Mouse (Mus musculus): ENCODE data around the gene Calml4.
"Not testable (repeated sequence)": the region's sequence is repeated elsewhere in the genome, so short reads cannot be mapped to it uniquely, and the experiment has no call there.

The Calml4 gene

GRCm38 (mm10) chr9:62835705-62836446 lies 22.0 kb upstream of the Calml4 start:
- no peak for DNase-seq (ENCODE audit: low spot score)

GRCm38 (mm10) chr9:62837611-62838010 lies 20.3 kb upstream of the Calml4 start:
- DNase-seq (ENCODE audit: low spot score) = no peak

DNA sequence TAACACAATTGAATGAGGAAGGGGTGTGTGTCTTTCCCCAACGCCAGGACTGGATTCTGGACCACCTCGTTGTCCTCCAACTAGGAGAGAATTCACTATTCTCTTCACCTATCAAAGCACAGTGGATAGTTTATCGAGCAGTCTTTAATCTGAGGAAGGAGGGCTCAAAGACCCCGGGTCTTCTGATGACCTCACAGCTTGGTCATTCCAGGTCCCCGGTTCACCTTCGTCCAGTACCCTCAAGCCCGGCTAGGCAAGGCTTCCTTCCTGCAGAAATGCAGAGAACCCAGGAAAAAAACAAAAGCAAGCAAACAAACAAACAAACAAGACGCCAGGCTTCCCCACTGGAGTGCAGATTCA lies 19.8 kb upstream of the Calml4 start:
- DNase-seq (ENCODE audit: low spot score) = no peak

DNA sequence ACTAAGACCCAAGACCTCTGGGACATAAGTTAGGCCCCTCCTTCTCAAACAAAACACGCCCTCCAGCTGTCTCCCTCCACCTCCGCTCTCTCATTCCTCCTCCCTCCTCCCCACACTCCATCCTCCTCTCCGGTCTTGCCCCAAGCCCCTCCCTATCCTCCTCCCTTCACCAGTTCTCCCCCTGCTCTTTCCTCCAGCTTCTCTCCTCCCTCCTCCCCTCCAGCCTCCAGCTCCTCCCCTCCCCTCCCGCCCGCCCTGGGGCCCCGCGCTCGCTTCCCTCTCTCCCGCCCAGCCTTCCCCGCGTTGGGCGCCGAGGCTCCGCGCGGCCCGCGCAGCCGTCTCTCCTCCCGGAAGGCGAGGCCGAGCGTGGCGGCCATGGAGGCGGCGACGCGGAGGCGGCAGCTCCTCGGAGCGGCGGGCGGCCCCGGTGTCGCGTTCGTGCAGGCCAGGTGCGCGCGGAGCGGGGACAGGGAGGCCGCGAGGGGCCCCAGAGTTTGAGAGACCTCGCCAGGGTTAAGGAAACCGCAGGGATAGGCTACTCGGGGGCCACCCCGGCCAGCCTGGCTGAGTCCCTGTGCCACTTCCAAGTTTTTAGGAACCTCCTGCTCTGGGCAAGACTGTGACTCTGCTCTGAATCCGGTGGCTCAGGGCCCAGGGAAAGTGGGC lies 19.2 kb upstream of the Calml4 start, which contains the start of gene Cln6:
Cln6 (plus strand) TSS at position 280 of the 666 bp plus-strand sequence.
- DNase-seq (ENCODE audit: low spot score) = peak; percentile 52

DNA sequence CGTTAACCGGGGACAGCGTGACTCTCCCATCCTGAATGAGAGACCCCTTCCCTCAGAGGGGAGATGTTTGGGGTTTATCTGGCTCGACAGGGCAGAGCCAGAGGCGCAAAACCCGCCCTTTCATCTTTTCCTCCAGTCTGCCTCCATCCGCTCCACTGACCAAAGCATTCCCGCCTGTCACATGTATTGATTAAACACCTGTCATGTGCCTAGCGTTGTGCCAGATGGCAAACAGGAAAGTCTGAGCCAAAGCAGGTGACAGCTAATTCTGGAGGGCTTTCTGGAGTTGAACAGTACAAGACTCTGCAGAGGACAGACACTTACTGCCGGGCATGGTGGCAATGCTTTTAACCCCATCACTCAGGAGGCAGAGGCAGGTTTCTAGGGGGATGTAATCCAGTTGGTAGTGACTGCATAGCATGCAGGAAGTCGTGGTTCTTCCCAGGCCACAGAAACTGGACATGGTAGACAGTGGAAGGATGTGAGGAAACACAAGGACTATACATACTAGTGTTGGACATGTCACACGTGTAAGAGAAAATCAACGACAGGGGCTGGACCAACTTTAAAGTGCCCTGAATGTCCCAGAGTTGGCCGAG lies 18.6 kb upstream of the Calml4 start:
- no peak for DNase-seq (ENCODE audit: low spot score)

GRCm38 (mm10) chr9:62843356-62844024 lies 14.4 kb upstream of the Calml4 start:
- no peak for DNase-seq (ENCODE audit: low spot score)

DNA sequence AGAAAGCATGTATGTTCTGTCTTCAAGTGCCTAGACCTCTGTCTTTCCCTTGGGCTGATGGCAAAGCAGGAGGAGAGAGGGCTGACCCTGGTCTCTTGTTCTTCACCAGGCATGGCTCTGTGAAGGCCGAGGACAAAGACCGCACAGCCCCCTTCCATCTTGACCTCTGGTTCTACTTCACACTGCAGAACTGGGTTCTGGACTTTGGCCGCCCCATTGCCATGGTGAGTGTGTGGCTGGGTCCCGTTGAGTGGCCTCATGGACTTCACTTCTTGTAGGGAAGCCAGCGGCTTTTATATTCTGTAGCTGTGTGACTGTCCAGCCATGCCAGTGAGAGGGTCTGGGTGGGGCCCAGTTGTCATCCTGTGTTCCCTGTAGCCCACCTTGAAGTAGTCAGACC lies 13.4 kb upstream of the Calml4 start:
- no peak for DNase-seq (ENCODE audit: low spot score)

GRCm38 (mm10) chr9:62847694-62848093 lies 10.2 kb upstream of the Calml4 start:
- peak; percentile 88 for DNase-seq (ENCODE audit: low spot score)

DNA sequence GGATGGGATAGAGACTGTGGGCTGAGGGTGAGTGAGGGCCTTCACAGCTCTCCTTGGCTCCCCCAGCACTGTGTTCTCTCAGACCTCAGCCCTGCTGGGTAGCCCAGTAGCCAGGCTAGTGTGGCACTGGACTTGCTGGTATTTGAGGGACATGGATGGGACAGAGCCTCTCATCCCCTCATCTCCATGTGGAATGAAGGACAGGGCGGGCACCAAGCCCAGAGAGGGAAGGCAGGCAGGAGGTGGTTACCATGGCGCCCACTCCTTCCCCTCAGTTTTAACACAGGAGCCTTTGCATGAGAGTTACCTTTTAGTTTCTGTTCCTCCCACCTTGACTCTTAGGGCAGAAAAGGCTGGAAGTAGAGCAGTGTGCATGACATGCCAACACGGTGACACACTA lies 9.2 kb upstream of the Calml4 start:
- DNase-seq (ENCODE audit: low spot score) = no peak

DNA sequence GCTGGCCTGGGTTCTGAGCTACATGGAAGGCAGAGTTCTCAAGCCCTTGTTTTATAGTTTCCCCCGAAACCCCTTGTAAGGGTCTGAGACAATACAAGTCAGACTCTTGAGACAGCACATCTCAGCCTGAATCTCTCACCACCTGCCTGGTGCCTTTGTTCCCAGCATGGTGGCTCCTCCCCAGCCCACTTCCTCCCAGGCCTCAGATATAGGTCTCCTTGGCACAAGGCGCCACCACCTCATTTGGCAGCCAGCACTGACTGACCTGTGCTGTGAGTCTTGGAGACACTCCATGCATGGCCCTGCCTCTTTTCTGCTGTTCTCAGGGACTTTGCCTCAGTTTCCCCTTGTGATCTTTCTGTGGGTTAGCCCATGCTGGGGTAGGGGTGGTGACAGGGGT lies 6.3 kb upstream of the Calml4 start:
- DNase-seq (ENCODE audit: low spot score) = no peak

- DNase-seq (ENCODE audit: low spot score) = no peak
Observed at GRCm38 (mm10) chr9:62854483-62854882, 3.4 kb upstream of the Calml4 start.

GRCm38 (mm10) chr9:62857216-62857615 lies 664 bp upstream of the Calml4 start:
- DNase-seq (ENCODE audit: low spot score) = no peak

DNA sequence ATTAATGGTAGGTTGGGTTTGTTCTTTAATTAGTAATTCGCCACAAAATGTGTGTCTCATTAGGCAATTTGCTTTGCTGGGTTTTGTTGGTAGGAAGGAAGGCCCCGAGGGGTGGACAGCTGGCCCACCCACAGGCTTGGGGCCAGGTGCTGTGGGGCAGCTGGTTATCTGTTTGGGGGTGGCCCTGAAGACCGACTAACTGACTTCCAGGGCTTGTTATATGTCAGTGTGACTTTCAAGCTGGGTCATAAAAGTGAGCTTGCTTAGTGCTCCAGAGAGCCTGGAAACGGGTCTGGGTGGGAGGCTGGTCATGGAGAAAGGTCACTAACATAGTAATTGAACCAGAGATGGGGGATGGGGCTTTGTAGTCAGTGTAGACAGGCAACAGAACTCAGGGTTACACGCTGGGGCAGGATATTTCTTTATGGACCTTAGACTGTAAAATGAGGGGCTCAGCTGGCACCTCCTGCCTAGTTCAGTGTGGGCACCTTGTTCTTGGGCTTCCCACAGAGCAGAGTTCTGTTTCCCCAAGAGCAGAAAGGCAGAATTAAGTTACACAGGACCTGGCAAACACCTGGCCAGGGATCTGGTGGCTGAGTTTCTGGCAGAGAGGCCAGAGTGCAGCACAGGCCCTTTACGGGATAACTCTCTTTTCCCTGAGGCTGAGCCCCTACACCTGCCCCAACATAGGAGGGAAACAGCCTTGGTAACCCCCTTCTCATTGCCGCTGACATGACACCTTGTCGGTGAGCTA lies 563 bp downstream of the Calml4 start:
- DNase-seq (ENCODE audit: low spot score) = peak; percentile 19

DNA sequence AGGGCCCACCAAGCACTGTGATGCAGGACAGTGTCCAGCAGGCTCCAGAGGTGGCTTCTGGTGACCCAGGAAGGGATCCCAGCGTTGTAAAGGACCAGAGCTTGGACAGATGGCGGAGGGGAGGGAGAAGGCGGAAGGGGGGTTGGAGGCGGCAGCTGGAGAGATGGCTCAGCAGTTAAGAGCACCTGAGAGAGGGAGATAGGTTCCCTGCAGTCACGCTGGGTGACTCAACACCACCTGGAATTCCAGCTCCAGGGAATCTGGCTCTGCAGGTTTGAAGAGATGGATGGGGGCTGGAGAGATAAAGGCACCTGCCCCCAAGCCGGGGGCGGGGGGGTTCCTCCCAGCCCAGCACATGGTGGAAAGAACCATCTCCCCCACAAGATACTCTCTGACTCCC lies 2.2 kb downstream of the Calml4 start:
- not testable (repeated sequence) for DNase-seq (ENCODE audit: low spot score)

- no peak for DNase-seq (ENCODE audit: low spot score)
Observed at GRCm38 (mm10) chr9:62860866-62861265, 3.0 kb downstream of the Calml4 start.

- DNase-seq (ENCODE audit: low spot score) = not testable (repeated sequence)
Observed at GRCm38 (mm10) chr9:62869236-62869635, 11.4 kb downstream of the Calml4 start.

DNA sequence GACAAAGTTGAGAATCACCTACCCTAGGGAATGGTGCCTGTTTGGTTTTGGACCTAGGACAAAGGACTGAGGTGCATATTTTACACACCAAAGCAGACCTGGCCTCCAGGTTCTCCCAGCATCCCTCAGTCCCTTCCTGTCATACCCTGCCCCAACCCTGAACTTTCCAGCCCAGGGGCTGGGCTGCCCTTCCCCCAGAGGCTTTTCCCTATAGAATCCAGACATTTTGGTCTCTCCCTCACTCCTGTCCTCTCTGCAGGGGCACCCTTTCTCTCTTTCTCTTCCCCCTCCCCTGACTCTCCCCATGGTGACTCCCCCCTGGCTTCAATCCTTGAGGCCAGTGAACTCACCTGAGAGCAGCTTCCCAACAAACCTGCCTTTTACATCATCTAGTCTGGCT lies 12.8 kb downstream of the Calml4 start:
- no peak for DNase-seq (ENCODE audit: low spot score)

GRCm38 (mm10) chr9:62876966-62877616 lies 19.2 kb downstream of the Calml4 start:
- DNase-seq (ENCODE audit: low spot score) = no peak

- no peak for DNase-seq (ENCODE audit: low spot score)
Observed at GRCm38 (mm10) chr9:62877825-62878224, 19.9 kb downstream of the Calml4 start.

DNA sequence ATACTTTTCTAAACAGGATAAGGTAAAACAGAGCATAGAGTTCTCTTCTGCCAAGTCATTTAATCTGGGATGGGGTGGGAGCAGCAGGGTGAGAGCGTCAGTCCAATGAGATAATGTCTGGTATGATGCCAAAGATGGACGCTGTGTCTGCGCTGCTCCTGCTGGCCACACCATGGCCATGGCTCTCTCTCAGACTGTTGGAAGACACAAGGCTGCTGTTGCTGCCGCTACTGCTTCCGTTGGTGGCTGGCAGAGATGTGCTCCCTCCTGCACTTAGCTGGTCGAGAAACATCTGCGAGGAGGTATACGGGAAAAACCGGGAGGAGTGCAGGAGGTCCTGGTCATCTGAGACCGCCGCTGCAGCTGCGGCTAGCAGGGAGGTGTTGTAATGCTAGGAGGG lies 24.0 kb downstream of the Calml4 start:
- no peak for DNase-seq (ENCODE audit: low spot score)

- no peak for DNase-seq (ENCODE audit: low spot score)
Observed at GRCm38 (mm10) chr9:62894486-62894885, 36.6 kb downstream of the Calml4 start.

GRCm38 (mm10) chr9:62901736-62902135 lies 43.9 kb downstream of the Calml4 start:
- no peak for DNase-seq (ENCODE audit: low spot score)
